In the genomic region with DNA sequence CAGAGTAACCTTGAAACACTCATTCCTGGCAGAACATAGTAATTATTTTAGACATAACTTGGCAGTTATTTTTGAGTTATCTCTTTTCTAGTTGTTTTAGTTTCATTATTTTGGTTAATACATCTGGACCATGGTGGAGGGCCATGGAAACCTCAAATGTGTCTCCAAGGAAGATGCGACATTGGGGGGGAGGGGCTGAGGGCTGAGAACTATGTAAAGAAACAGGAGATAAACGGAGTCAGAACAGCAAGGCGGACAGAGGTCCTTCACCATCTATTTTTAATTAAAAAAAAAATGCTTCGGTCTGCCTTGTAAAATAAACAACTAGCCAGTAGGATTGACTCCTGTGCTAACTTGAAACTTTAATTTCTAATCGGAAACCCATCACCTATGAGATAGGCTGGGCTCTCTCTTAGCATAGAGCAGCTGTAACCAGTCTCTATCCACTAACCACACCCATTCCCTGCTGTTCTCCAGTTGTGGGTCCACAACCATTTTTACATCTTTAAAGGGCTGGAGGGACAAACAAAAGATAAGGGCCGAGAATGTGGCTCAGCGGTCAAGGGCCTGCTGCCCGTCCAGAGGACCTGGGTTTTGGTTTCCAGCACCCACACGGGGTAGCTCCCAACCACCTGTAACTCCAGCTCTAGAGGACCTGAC, we compare ENCODE assay signal across 31 mouse cellular contexts. TPM values are rescaled to one million over a fixed set of nuclear protein-coding genes. Genes with fewer than 3 reads are reported as not detected.
DNase-seq lines count a peak whose midpoint lies in the region; ATAC-seq and TF ChIP-seq lines count a peak whose summit lies in the region.
"Had no signal": no experiment of that assay in that cellular context is flagged by ENCODE, and none has a peak within 500 bp of the region (broad histone marks: within the 10 kb centered on the region; RNA-seq: fewer than 3 reads in every experiment).

No protein-coding gene starts in this region.

- no peak overlapping the region; the same call in 1 of the 2 replicates for H3K27ac ChIP-seq in ES-E14 (ENCODE audit: insufficient read depth, low read depth, low read length, poor library complexity, severe bottlenecking)
- H3K27ac ChIP-seq in intestine, embryonic 16.5 days (ENCODE audit: low read length) = peak overlapping the region; percentile 66
- H3K27ac ChIP-seq: embryonic facial prominence, embryonic 13.5 days; hindbrain, embryonic 13.5 days; limb, embryonic 10.5 days; limb, embryonic 15.5 days; macrophage had no signal

- 44% methylated on average over 9 of the region's 9 CpGs for WGBS in intestine, embryonic 16.5 days

- ATAC-seq in intestine, embryonic 16.5 days = peak; percentile 13; the same call in 1 of the 2 replicates
- ATAC-seq: forebrain, embryonic 16.5 days; Patski had no signal

- H3K36me3 ChIP-seq in ES-E14 (ENCODE audit: control insufficient read depth, insufficient read depth, low read length, poor library complexity, severe bottlenecking) = peaks cover 8% of the 10 kb centered on the region; the same call in 1 of the 2 replicates
- H3K36me3 ChIP-seq in intestine, embryonic 16.5 days (ENCODE audit: control insufficient read depth, insufficient read depth, low read length) = peaks cover 16% of the 10 kb centered on the region

- peaks cover 0 to 18% of the 10 kb centered on the region in 2 experiments; a peak in 2 of 4 replicates for H3K4me1 ChIP-seq in ES-E14 (ENCODE audit: control insufficient read depth in 2 of 2, insufficient read depth in 2 of 2, low read length in 2 of 2, poor library complexity in 1 of 2)
- peaks cover 8% of the 10 kb centered on the region for H3K4me1 ChIP-seq in intestine, embryonic 16.5 days (ENCODE audit: control insufficient read depth, insufficient read depth, low read length)
- H3K4me1 ChIP-seq: hindbrain, embryonic 13.5 days; limb, embryonic 15.5 days had no signal

- intact Hi-C loops in gastrocnemius, postnatal 14 days (cut with DNase I; ENCODE audit: low total_unique reads) = no loop called here

- in situ Hi-C loops in ES-E14 (cut with MboI; ENCODE audit: low sequenced_read_pairs in 2 of 2, unreplicated experiment in 2 of 2) = no loop called here

- peak; percentile 45 for DNase-seq in ovary, postnatal 36 days (ENCODE audit: low spot score)
- DNase-seq in ovary, postnatal 10 days (ENCODE audit: low spot score) = no peak
- DNase-seq in ES-E14 (ENCODE audit: low read depth, low spot score) = no peak
- DNase-seq in testis, postnatal 10 days (ENCODE audit: low spot score) = peak; percentile 69
- DNase-seq in retina, embryonic 14.5 days (ENCODE audit: low spot score) = no peak
- no peak for DNase-seq in frontal cortex, adult 2 months (ENCODE audit: extremely low spot score in 1 of 2, low spot score in 1 of 2)
- no peak for DNase-seq in gastrocnemius, postnatal 14 days
- DNase-seq: adrenal gland, postnatal 25 days; cerebellum, adult 11-12 months; cerebellum, adult 9-11 months; embryo, embryonic 11 days; gastrocnemius, postnatal 10 days; heart, adult 18-20 months; heart, postnatal 36 days; kidney, adult 2 months; layer of hippocampus, adult 9-11 months; lung, adult 2 months; lung, postnatal 10 days; midbrain, embryonic 14.5 days; right cerebral cortex, adult 18-20 months; right cerebral cortex, postnatal 4 days; thymus, postnatal 25 days had no signal

- H3K9me3 ChIP-seq in ES-E14 (ENCODE audit: control insufficient read depth, insufficient read depth, low read depth, low read length) = no peaks in the 10 kb centered on the region
- no peaks in the 10 kb centered on the region for H3K9me3 ChIP-seq in intestine, embryonic 16.5 days (ENCODE audit: control insufficient read depth, low read length)
- H3K9me3 ChIP-seq: embryonic facial prominence, embryonic 13.5 days; hindbrain, embryonic 13.5 days; limb, embryonic 10.5 days; limb, embryonic 15.5 days had no signal

- H3K27me3 ChIP-seq in intestine, embryonic 16.5 days (replicated peaks; ENCODE audit: control insufficient read depth, insufficient read depth, low read length) = no peaks in the 10 kb centered on the region
- H3K27me3 ChIP-seq: embryonic facial prominence, embryonic 13.5 days; hindbrain, embryonic 13.5 days; limb, embryonic 15.5 days; Patski had no signal

- H3K4me2 ChIP-seq in intestine, embryonic 16.5 days (ENCODE audit: low read depth, low read length) = peak overlapping the region; percentile 17; the same call in 1 of the 2 replicates
- H3K4me2 ChIP-seq: embryonic facial prominence, embryonic 13.5 days; heart, embryonic 11.5 days; hindbrain, embryonic 13.5 days; limb, embryonic 15.5 days had no signal

- H3K9ac ChIP-seq in ES-E14 (ENCODE audit: insufficient read depth, low read depth, low read length, poor library complexity, severe bottlenecking) = no peak overlapping the region
- no peak overlapping the region for H3K9ac ChIP-seq in intestine, embryonic 16.5 days (ENCODE audit: low read depth, low read length)
- H3K9ac ChIP-seq: embryonic facial prominence, embryonic 13.5 days; hindbrain, embryonic 13.5 days; limb, embryonic 15.5 days had no signal

- H3K4me3 ChIP-seq in ES-E14 (ENCODE audit: insufficient read depth in 1 of 2, low read depth in 1 of 2, low read length in 2 of 2, poor library complexity in 1 of 2, severe bottlenecking in 1 of 2) = no peak overlapping the region
- no peak overlapping the region for H3K4me3 ChIP-seq in intestine, embryonic 16.5 days (ENCODE audit: low read length)
- H3K4me3 ChIP-seq: embryonic facial prominence, embryonic 13.5 days; hindbrain, embryonic 13.5 days; limb, embryonic 10.5 days; limb, embryonic 15.5 days had no signal

TF ChIP-seq in ES-E14, 5 proteins besides CTCF, POLR2A, EP300 and RAD21:
- TF ChIP-seq CHD2 (IDR thresholded peaks at IDR 0.05; ENCODE audit: low read depth, low read length) = peak; percentile 25; the same call in 1 of the 2 replicates
- TF ChIP-seq ZC3H11A (IDR thresholded peaks at IDR 0.05; ENCODE audit: borderline replicate concordance, low read depth, low read length) = no peak
- TF ChIP-seq HCFC1 (IDR thresholded peaks at IDR 0.05; ENCODE audit: borderline replicate concordance, insufficient read depth, low read length) = no peak

RNA-seq across cellular contexts. Expression of a gene that starts 18.6 kb away (rescaled TPM):
- 7.0 and 8.8 TPM in 2 replicates for total RNA-seq in ES-E14 (2012; rRNA removed)
- 116 and 117 TPM in 2 replicates for polyA plus RNA-seq in intestine, embryonic 16.5 days (2015; fragmentation: Nextera tagmentation; extraction: Ambion mirVana)
- 18.0 and 27.4 TPM in 2 replicates for polyA plus RNA-seq in frontal cortex, adult 2 months (2012; rRNA removed)
- 10 to 100 TPM; 51.4 to 54.4 TPM for total RNA-seq in gastrocnemius, postnatal 14 days (2021)

RNA-seq across cellular contexts. Expression of a gene that starts 32.2 kb away (rescaled TPM):
- total RNA-seq in ES-E14 (2012; rRNA removed) = 11.8 and 14.1 TPM in 2 replicates
- 33.8 and 34.3 TPM in 2 replicates for polyA plus RNA-seq in intestine, embryonic 16.5 days (2015; fragmentation: Nextera tagmentation; extraction: Ambion mirVana)
- polyA plus RNA-seq in frontal cortex, adult 2 months (2012; rRNA removed) = 92.5 and 96.4 TPM in 2 replicates
- total RNA-seq in gastrocnemius, postnatal 14 days (2021) = 10 to 100 TPM; 16.0 to 16.9 TPM

RNA-seq across cellular contexts. Expression of a gene that starts 53.4 kb away (rescaled TPM):
- 1.6 and 1.7 TPM in 2 replicates for total RNA-seq in ES-E14 (2012; rRNA removed)
- 2.8 TPM in 2 replicates for polyA plus RNA-seq in intestine, embryonic 16.5 days (2015; fragmentation: Nextera tagmentation; extraction: Ambion mirVana)
- polyA plus RNA-seq in frontal cortex, adult 2 months (2012; rRNA removed) = 6.4 and 6.6 TPM in 2 replicates
- total RNA-seq in gastrocnemius, postnatal 14 days (2021) = 1 to 10 TPM; 6.6 to 8.5 TPM

Comparison
In these comparisons a context has a peak if more than half of its experiments do, and no peak if none do; other contexts are left out.
1. DNase-seq: peak in ovary, postnatal 36 days (single experiment) and testis, postnatal 10 days (single experiment); none in ovary, postnatal 10 days (single experiment), ES-E14 (single experiment), retina, embryonic 14.5 days (single experiment), frontal cortex, adult 2 months (0 of 2) and gastrocnemius, postnatal 14 days (single experiment).